Mouse (Mus musculus) cerebellum, adult 9-11 months (tissue): ENCODE measurements around the gene Ccdc148.

Source experiments
- DNase-seq: peaks from one replicate; pipeline ENCODE4 v3.0.0; 2022

Ccdc148 gene

DNA sequence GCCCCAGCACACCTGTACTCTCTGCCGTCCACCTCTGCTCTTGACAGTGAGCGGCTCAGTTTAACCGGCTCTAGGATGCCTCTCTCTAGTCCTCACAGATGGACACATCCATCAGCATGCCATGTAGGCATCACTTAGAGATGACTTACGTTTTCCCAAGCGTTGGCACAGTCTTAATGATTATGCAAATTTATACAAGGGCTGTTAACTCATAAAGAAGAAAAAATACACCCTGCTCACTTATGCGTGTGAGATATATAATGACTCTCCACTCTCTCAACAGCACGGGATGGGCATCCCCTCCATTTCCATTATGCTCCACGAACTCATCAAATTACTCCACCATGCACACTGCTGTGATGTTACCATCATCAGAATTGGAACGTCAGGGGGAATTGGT, 386.6 kb downstream of the Ccdc148 start:
- DNase-seq, result no peak
